Mouse (Mus musculus): Measurements from ENCODE around the gene Gulp1.

Gene Gulp1

GRCm38 (mm10) chr1:44645678-44646276, 94.5 kb downstream of the Gulp1 start:
- Histone ChIP-seq H3K9me3 (ENCODE audit: low read length) (no peaks in the 10 kb centered on the region), H3K4me1 (replicated peaks; ENCODE audit: low read depth, low read length) (0 out of 2 replicates have a peak, but pooled peaks cover 2% of the 10 kb centered on the region), H3K4me3 (replicated peaks; ENCODE audit: low read length) (no peak overlapping the region), H3K36me3 (ENCODE audit: insufficient read depth, low read length) (no peaks in the 10 kb centered on the region), H3K27me3 (ENCODE audit: insufficient read depth, low read length) (no peaks in the 10 kb centered on the region)
- TF ChIP-seq POU5F1 (IDR thresholded peaks at IDR 0.05; ENCODE audit: borderline replicate concordance, low read length) = no peak
- no peak for TF ChIP-seq NANOG (IDR thresholded peaks at IDR 0.05; ENCODE audit: borderline replicate concordance, low read length)
- TF ChIP-seq CTCF (conservative IDR thresholded peaks at IDR 0.05; ENCODE audit: low read length) = no peak

- no peaks in the 10 kb centered on the region for H3K9me3 ChIP-seq (ENCODE audit: low read length)
- H3K27me3 ChIP-seq (ENCODE audit: insufficient read depth, low read length) = no peaks in the 10 kb centered on the region
- H3K4me3 ChIP-seq (replicated peaks; ENCODE audit: low read length) = no peak overlapping the region
- no peaks in the 10 kb centered on the region for H3K4me1 ChIP-seq (replicated peaks; ENCODE audit: low read depth, low read length)
- TF ChIP-seq NANOG (IDR thresholded peaks at IDR 0.05; ENCODE audit: borderline replicate concordance, low read length) = no peak
- TF ChIP-seq CTCF (conservative IDR thresholded peaks at IDR 0.05; ENCODE audit: low read length) = no peak
- TF ChIP-seq POU5F1 (IDR thresholded peaks at IDR 0.05; ENCODE audit: borderline replicate concordance, low read length) = no peak
- no peaks in the 10 kb centered on the region for H3K36me3 ChIP-seq (ENCODE audit: insufficient read depth, low read length)
Measured at GRCm38 (mm10) chr1:44678974-44679373, 127.7 kb downstream of the Gulp1 start.

- H3K4me1 ChIP-seq (replicated peaks; ENCODE audit: low read depth, low read length) = no peaks in the 10 kb centered on the region
- TF ChIP-seq NANOG (IDR thresholded peaks at IDR 0.05; ENCODE audit: borderline replicate concordance, low read length) (no peak), POU5F1 (IDR thresholded peaks at IDR 0.05; ENCODE audit: borderline replicate concordance, low read length) (no peak), CTCF (conservative IDR thresholded peaks at IDR 0.05; ENCODE audit: low read length) (no peak)
- H3K9me3 ChIP-seq (ENCODE audit: low read length) = no peaks in the 10 kb centered on the region
- H3K4me3 ChIP-seq (replicated peaks; ENCODE audit: low read length) = no peak overlapping the region
- H3K36me3 ChIP-seq (ENCODE audit: insufficient read depth, low read length) = no peaks in the 10 kb centered on the region
- H3K27me3 ChIP-seq (ENCODE audit: insufficient read depth, low read length) = no peaks in the 10 kb centered on the region
Measured at GRCm38 (mm10) chr1:44679415-44679814, 128.1 kb downstream of the Gulp1 start.

DNA sequence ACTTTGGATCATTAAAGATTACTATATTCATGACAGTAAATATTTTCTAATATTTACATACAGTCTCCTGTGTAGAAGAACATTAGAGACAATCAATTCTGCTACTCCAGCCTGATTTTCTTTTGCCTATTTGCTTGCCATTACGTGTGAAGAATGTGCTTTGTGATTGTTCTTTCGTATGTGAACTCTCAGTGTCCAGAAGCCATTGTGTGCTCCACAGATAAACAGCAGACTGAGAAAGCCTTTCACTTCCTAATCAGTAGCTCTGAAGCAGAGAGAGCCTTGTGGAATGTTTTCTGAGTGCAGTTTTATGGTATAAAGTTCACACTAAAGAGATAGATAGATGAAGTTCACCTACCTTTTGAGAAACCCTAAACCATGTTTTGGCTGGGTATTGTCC, 131.2 kb downstream of the Gulp1 start:
- H3K9me3 ChIP-seq (ENCODE audit: low read length) = no peaks in the 10 kb centered on the region
- H3K4me1 ChIP-seq (replicated peaks; ENCODE audit: low read depth, low read length) = no peaks in the 10 kb centered on the region
- no peaks in the 10 kb centered on the region for H3K36me3 ChIP-seq (ENCODE audit: insufficient read depth, low read length)
- no peak for TF ChIP-seq NANOG (IDR thresholded peaks at IDR 0.05; ENCODE audit: borderline replicate concordance, low read length)
- TF ChIP-seq CTCF (conservative IDR thresholded peaks at IDR 0.05; ENCODE audit: low read length) = no peak
- no peak for TF ChIP-seq POU5F1 (IDR thresholded peaks at IDR 0.05; ENCODE audit: borderline replicate concordance, low read length)
- H3K4me3 ChIP-seq (replicated peaks; ENCODE audit: low read length) = no peak overlapping the region
- no peaks in the 10 kb centered on the region for H3K27me3 ChIP-seq (ENCODE audit: insufficient read depth, low read length)

DNA sequence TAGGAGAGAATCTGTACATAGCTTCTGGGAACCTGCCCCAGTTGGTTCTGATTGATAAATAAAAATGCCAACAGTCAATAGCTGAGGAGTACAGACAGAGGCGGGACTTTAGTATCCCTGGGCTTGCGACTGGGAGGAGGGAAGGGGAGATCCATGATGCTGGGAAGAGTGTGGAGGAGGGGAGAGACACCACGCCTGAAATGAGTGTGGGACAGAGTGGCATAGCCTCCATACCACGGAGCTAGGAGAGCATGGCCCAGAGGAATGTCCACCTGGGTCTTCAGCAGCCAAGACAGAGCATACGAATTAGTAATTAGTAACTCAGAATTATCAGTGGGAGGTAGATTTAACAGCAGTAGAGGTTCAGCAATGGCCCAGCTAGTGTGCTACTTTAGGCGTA, 132.4 kb downstream of the Gulp1 start:
- Histone ChIP-seq H3K4me1 (replicated peaks; ENCODE audit: low read depth, low read length) (no peaks in the 10 kb centered on the region), H3K27me3 (ENCODE audit: insufficient read depth, low read length) (no peaks in the 10 kb centered on the region), H3K9me3 (ENCODE audit: low read length) (no peaks in the 10 kb centered on the region), H3K4me3 (replicated peaks; ENCODE audit: low read length) (no peak overlapping the region), H3K36me3 (ENCODE audit: insufficient read depth, low read length) (no peaks in the 10 kb centered on the region)
- no peak for TF ChIP-seq CTCF (conservative IDR thresholded peaks at IDR 0.05; ENCODE audit: low read length)
- TF ChIP-seq NANOG (IDR thresholded peaks at IDR 0.05; ENCODE audit: borderline replicate concordance, low read length) = no peak
- no peak for TF ChIP-seq POU5F1 (IDR thresholded peaks at IDR 0.05; ENCODE audit: borderline replicate concordance, low read length)

DNA sequence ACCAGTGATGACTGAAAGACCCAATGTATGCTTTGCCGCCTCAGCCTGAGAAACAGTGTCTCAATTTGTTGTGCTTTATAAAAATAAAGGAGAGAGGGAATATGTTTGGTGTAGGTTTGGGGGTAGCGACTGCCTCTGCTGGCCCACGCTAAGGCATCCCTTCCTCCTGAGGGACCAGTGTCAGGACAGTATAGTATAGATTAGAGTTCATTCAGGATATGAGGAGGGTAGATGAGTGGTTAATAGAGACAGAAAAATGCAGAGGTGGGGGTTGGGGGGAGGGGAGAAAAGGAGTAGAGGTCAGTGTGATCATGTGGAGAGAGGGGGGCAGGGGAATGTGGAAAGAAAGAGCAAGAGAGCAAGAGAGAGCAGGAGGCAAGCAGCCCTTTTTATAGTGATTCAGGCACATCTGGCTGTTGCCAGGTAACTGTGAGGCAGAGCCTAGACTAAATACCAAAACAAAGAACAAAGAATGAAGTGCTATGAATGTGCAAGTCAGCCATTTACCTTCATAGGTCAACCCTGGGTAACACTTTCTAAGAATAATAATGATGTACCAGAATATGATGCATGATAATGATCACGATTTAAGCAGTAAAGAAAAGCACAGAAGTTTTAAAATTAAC, 169.6 kb downstream of the Gulp1 start:
- Histone ChIP-seq H3K4me3 (replicated peaks; ENCODE audit: low read length) (no peak overlapping the region), H3K9me3 (ENCODE audit: low read length) (no peaks in the 10 kb centered on the region), H3K4me1 (replicated peaks; ENCODE audit: low read depth, low read length) (no peaks in the 10 kb centered on the region), H3K36me3 (ENCODE audit: insufficient read depth, low read length) (no peaks in the 10 kb centered on the region), H3K27me3 (ENCODE audit: insufficient read depth, low read length) (no peaks in the 10 kb centered on the region)
- TF ChIP-seq NANOG (IDR thresholded peaks at IDR 0.05; ENCODE audit: borderline replicate concordance, low read length) (no peak), CTCF (conservative IDR thresholded peaks at IDR 0.05; ENCODE audit: low read length) (no peak), POU5F1 (IDR thresholded peaks at IDR 0.05; ENCODE audit: borderline replicate concordance, low read length) (no peak)

GRCm38 (mm10) chr1:44741256-44741655, 189.9 kb downstream of the Gulp1 start:
- TF ChIP-seq POU5F1 (IDR thresholded peaks at IDR 0.05; ENCODE audit: borderline replicate concordance, low read length) = no peak
- no peak for TF ChIP-seq NANOG (IDR thresholded peaks at IDR 0.05; ENCODE audit: borderline replicate concordance, low read length)
- TF ChIP-seq CTCF (conservative IDR thresholded peaks at IDR 0.05; ENCODE audit: low read length) = no peak
- Histone ChIP-seq H3K9me3 (ENCODE audit: low read length) (no peaks in the 10 kb centered on the region), H3K4me3 (replicated peaks; ENCODE audit: low read length) (no peak overlapping the region), H3K27me3 (ENCODE audit: insufficient read depth, low read length) (no peaks in the 10 kb centered on the region), H3K4me1 (replicated peaks; ENCODE audit: low read depth, low read length) (no peaks in the 10 kb centered on the region), H3K36me3 (ENCODE audit: insufficient read depth, low read length) (no peaks in the 10 kb centered on the region)

DNA sequence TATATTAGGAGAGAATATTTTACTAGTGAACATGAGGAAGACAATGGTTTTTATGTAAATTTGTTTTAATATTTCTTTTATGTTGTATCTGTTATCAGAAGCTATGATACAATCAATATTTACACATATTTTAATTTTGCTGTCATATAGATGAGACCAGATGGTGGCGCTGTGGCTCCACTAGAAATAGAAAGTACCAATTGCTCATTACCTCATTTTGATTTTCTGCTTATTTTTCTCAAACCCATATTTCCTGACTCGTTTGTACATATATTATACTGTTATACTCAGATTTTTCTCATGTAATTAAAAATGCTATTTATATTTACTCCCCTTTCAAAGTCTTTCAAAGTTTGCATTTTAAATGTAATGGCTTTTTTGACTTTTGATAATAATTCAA, 194.4 kb downstream of the Gulp1 start:
- H3K27me3 ChIP-seq (ENCODE audit: insufficient read depth, low read length) = no peaks in the 10 kb centered on the region
- no peak overlapping the region for H3K4me3 ChIP-seq (replicated peaks; ENCODE audit: low read length)
- no peaks in the 10 kb centered on the region for H3K36me3 ChIP-seq (ENCODE audit: insufficient read depth, low read length)
- H3K9me3 ChIP-seq (ENCODE audit: low read length) = no peaks in the 10 kb centered on the region
- TF ChIP-seq POU5F1 (IDR thresholded peaks at IDR 0.05; ENCODE audit: borderline replicate concordance, low read length) = no peak
- TF ChIP-seq CTCF (conservative IDR thresholded peaks at IDR 0.05; ENCODE audit: low read length) = peak; percentile 43
- no peaks in the 10 kb centered on the region for H3K4me1 ChIP-seq (replicated peaks; ENCODE audit: low read depth, low read length)

All from E14TG2a.4 (cell line).